Mouse (Mus musculus) adrenal gland, adult 10 weeks (tissue): ENCODE results near the gene Plekha4. TPM values are rescaled to one million over a fixed set of nuclear protein-coding genes. Genes with fewer than 3 reads are reported as not detected.

Source experiments
- polyA plus RNA-seq: library from polyadenylated mRNA; stranded (reverse); fragments of 350-450 nt; fragmentation: Illumina TruSeq; extraction: RNeasy Lipid Tissue Mini Kit (QIAGEN cat#74804); gene quantifications from one replicate; pipeline ENCODE4 v1.2.3, GENCODE M21; 2014; ENCODE audit warnings: low read depth, low replicate concordance

Gene Plekha4
- polyA plus RNA-seq, result 1.2 TPM

DNA sequence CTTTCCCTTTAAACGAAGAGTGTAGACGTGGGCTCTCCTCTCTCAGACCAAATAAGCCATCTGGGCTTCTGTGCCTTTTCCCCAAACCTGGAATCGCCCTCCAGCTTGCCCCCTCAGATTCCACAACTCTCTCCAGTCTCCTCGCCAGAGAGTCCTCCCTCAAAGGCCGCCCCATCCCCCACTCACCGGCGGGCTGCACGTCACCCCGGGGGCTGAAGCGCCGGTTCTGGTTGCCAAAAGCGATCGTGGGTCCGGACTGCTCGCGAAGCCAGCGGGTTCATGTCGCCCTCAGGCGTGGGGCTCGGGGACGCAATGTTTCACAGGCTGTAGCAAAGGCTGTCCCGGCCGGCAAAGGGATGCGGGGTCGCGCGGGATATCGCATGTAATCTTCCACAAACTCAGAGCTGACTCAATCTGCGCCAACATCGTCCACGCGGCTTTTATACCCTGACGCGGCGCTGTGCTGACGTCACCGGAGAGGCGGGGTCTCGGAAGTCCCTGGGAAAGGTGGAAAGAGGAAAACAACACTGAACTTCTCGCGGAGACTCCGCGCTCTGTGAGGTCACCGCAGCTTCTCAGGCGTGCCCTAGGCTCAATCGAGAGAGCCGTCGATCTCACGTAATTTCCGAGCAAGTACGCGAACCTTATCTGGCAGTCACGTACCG, at the start of gene Plekha4, which contains the start of gene Ppp1r15a:
Plekha4 (plus strand) TSS at position 522 of the 665 bp plus-strand sequence.
Ppp1r15a (minus strand) TSS at position 460 of the 665 bp plus-strand sequence.

GRCm38 (mm10) chr7:45481374-45481927, 44.7 kb upstream of the Plekha4 start, which contains the start of gene Tulp2:
Gene Tulp2, plus strand, starts transcription at chr7:45481877.

GRCm38 (mm10) chr7:45486761-45487415, 39.2 kb upstream of the Plekha4 start, which contains the start of gene Gm45808:
Gene Gm45808, minus strand, starts transcription at chr7:45486811.

DNA sequence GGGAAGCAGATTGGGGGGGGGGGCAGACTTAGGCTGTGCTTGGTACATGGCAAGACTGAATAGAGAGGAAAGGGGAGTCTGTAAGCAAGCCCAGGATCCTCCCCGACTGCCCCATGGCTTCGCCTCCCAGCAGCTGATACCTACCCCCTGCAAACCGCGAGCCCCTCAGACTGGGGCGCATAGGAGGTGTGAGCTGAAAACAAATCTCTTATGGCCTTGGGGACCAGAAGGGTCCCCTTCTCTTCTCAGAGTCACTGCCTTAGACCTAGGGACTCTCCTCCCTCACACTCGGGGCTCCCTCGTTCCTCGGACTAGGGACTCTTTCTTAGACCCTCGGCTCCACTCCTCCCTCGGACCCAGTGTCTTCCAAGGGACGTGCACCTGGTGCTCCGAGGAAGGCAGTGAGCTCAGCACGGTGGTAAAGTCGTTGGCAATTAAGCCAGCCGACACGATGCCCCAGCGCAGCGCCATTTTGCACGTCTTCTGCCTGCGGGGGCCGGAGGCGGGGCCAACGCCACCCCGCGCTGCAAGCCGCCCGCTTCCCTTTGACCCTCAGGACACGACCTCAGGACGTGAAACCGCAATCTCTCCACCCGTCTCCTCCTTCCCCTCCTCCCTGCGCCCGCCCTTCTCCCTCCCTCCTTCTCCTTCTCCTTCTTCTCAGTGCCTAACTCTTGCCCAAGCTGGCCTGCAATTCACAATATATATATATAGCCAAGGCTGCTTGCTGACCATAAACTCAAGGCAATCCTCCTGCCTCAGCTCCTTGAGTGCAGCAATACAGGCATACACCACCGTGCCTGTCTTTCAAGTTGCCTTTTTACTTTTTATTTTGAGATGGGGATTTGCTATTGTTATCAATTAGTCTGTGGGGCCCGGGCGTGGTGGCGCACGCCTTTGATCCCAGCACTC, 37.6 kb upstream of the Plekha4 start, which contains the start of gene Dhdh:
Dhdh (minus strand) TSS at position 513 of the 912 bp plus-strand sequence.

DNA sequence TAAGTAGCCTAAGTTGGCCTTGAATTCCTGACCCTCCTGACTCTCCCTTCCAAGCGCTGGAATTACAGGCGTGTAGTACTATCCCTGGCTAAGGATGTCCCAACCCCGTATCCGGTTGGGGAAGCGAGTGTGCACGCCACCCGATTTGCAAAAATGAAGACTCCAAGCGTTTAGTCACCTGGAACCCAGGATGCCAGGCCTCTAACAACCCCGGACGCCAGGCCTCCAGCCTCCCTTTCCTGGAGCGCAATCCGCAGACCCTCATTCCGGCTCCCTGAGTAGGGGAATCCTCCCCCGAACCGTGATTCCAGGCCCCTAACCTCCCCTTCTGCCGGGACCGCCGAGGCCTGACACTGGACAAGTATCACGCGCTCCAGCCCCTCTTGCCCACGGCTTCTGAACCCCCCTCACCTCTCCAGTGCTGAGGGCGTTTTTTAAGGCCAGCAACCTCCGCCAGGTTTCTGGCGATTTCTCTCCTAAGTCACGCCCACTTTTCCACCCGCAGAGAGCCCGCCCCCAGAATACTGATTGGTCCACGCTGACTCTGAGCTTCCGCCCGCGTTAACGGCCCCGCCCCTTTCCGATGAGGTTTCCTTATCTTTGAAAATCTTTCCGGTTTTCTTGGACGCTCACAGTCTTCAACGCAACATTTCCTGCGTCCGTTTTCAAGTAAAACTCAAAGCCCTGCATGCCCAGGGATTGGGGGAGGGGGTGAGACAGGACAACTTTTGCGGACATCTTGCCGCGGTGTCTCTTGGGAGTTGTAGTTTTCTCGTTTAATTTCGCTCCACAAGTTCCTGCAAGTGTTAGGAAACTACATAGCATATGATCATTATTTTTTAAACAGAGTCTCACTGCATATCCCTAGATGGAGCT, 16.0 kb upstream of the Plekha4 start, which contains the start of gene Nucb1:
Nucb1 (minus strand) TSS at position 495 of the 876 bp plus-strand sequence.

DNA sequence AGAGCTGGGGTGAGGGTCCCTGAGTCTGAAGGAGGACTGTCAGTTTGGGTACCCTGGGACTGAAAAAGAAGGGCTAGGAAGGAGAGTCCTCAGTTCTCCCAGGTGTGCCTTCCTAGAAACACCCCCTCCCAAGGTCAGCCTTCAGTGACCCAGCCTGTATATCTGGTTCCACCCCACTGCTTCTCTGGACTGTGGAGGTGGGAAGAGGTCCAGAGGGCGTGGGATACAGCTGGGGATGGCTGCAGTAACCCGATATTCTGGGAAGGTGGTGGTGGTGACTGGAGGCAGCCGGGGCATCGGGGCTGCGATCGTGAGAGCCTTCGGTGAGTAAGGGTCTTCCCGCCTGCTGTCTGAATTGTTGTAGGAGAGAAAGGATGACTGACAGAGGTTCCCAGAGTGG, 28.6 kb downstream of the Plekha4 start, which contains the start of gene Hsd17b14:
Hsd17b14 (plus strand) TSS at position 150 of the 400 bp plus-strand sequence.

DNA sequence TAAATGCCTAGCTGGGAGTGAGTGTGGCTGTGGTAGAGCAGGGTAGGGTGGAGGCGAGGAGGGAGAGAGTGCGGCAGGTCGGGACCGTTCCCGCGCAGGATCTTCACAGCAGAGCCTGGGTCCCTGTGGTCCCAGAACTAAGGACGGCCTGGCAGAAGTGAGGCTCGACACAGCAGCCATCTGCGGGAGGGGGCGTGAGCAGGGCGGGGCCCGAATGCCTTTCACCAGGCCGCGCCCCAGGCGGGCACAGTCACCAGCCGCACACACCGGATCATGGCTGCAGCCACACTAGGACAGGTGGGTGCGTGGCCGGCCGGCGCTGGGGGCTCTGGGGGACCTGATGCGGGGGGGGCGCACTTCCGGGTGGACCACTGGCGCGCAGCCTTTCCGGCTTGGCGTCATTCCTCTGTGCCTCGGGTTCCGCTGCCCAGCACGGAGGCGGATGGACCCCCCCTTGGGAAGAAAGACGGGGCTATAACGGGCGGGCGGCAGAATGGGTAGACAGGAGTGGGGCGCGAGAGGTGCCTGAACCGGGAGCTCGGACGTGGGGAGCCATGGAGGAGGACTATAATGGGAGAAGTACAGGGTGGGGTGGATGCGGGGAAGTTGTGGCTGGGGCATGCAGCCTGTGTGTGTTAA, 44.1 kb downstream of the Plekha4 start, which contains the start of gene Bcat2:
Bcat2 (plus strand) TSS at position 51 of the 639 bp plus-strand sequence.

Other genes starting within 250 kb of the Plekha4 start
- not detected for gene Slc6a21, start 248.8 kb upstream of the Plekha4 start, polyA plus RNA-seq
- 0.29 TPM for gene Trpm4, start 192.6 kb upstream of the Plekha4 start, polyA plus RNA-seq
- gene Hrc, start 191.0 kb upstream of the Plekha4 start, polyA plus RNA-seq, result 0.87 TPM
- not detected for gene Ppfia3, start 159.3 kb upstream of the Plekha4 start, polyA plus RNA-seq
- gene Lin7b, start 155.7 kb upstream of the Plekha4 start, polyA plus RNA-seq, result not detected
- 77.1 TPM for gene Snrnp70, start 130.6 kb upstream of the Plekha4 start, polyA plus RNA-seq
- gene Kcna7, start 120.7 kb upstream of the Plekha4 start, polyA plus RNA-seq, result not detected
- not detected for gene Ntf5, start 112.6 kb upstream of the Plekha4 start, polyA plus RNA-seq
- gene Lhb, start 105.5 kb upstream of the Plekha4 start, polyA plus RNA-seq, result not detected
- gene Gys1, start 91.5 kb upstream of the Plekha4 start, polyA plus RNA-seq, result 5.4 TPM
- gene Ruvbl2, start 88.2 kb upstream of the Plekha4 start, polyA plus RNA-seq, result 0.76 TPM
- gene Ftl1, start 66.4 kb upstream of the Plekha4 start, polyA plus RNA-seq, result 6.7 TPM
- gene Bax, start 59.4 kb upstream of the Plekha4 start, polyA plus RNA-seq, result 1.1 TPM
- gene Tulp2, start 44.5 kb upstream of the Plekha4 start, polyA plus RNA-seq, result not detected
- not detected for gene Gm45808, start 39.5 kb upstream of the Plekha4 start, polyA plus RNA-seq
- 122 TPM for gene Dhdh, start 37.5 kb upstream of the Plekha4 start, polyA plus RNA-seq
- 68.5 TPM for gene Nucb1, start 15.9 kb upstream of the Plekha4 start, polyA plus RNA-seq
- 3.1 TPM for gene Ppp1r15a, start 62 bp upstream of the Plekha4 start, polyA plus RNA-seq
- not detected for gene Hsd17b14, start 28.6 kb downstream of the Plekha4 start, polyA plus RNA-seq
- gene Bcat2, start 43.8 kb downstream of the Plekha4 start, polyA plus RNA-seq, result 8.7 TPM
- not detected for gene Fgf21, start 89.2 kb downstream of the Plekha4 start, polyA plus RNA-seq
- gene Fut1, start 91.0 kb downstream of the Plekha4 start, polyA plus RNA-seq, result not detected
- gene Izumo1, start 95.5 kb downstream of the Plekha4 start, polyA plus RNA-seq, result not detected
- 0.23 TPM for gene Rasip1, start 101.2 kb downstream of the Plekha4 start, polyA plus RNA-seq
- gene Mamstr, start 113.6 kb downstream of the Plekha4 start, polyA plus RNA-seq, result 0.17 TPM
- gene Fut2, start 140.1 kb downstream of the Plekha4 start, polyA plus RNA-seq, result not detected
- gene Ntn5, start 157.7 kb downstream of the Plekha4 start, polyA plus RNA-seq, result not detected
- gene Sec1, start 168.1 kb downstream of the Plekha4 start, polyA plus RNA-seq, result not detected
- gene Car11, start 173.5 kb downstream of the Plekha4 start, polyA plus RNA-seq, result 0.93 TPM
- gene Dbp, start 178.8 kb downstream of the Plekha4 start, polyA plus RNA-seq, result 9.2 TPM
- gene Rpl18, start 189.1 kb downstream of the Plekha4 start, polyA plus RNA-seq, result not detected
- gene Sphk2, start 191.7 kb downstream of the Plekha4 start, polyA plus RNA-seq, result 0.82 TPM
- gene Fam83e, start 194.9 kb downstream of the Plekha4 start, polyA plus RNA-seq, result not detected
- gene Spaca4, start 199.5 kb downstream of the Plekha4 start, polyA plus RNA-seq, result not detected